Mouse (Mus musculus) neural tube, embryonic 11.5 days (tissue): ENCODE data around the gene Ggnbp2. TPM values are rescaled to one million over a fixed set of nuclear protein-coding genes. Genes with fewer than 3 reads are reported as not detected.
"Not testable (repeated sequence)": the region's sequence is repeated elsewhere in the genome, so short reads cannot be mapped to it uniquely, and the experiment has no call there.

ENCODE experiments used
- ATAC-seq: fragments of 200-750 bp; cut with Nextera tagmentation; 2 replicates; pipeline ENCODE4 v1.8.0; 2017; ENCODE audit warnings: moderate number of reproducible peaks, mild to moderate bottlenecking, moderate TSS enrichment, moderate library complexity; ENCODE audit not compliant: insufficient read depth, low FRiP score, low TSS enrichment
- DNase-seq: peaks from one replicate; pipeline ENCODE4 v3.0.0-alpha.2; 2015; ENCODE audit warnings: low spot score
- H3K27ac ChIP-seq: fragments of 300-500 bp; sonication (generic); 2 replicates; pipeline ENCODE4 v1.5.1; 2014; ENCODE audit warnings: low read depth, mild to moderate bottlenecking, low read length
- H3K27me3 ChIP-seq: fragments of 300-500 bp; sonication (generic); 2 replicates; pipeline ENCODE4 v1.6.1; 2014; ENCODE audit warnings: mild to moderate bottlenecking, low read length, mixed read lengths; ENCODE audit not compliant: control insufficient read depth, insufficient read depth
- H3K36me3 ChIP-seq: fragments of 300-500 bp; sonication (generic); 2 replicates; pipeline ENCODE4 v1.6.1; 2014; ENCODE audit warnings: mild to moderate bottlenecking, low read length, moderate library complexity, mixed read lengths; ENCODE audit not compliant: control insufficient read depth, insufficient read depth
- H3K4me1 ChIP-seq: fragments of 300-500 bp; sonication (generic); 2 replicates; pipeline ENCODE4 v1.6.1; 2014; ENCODE audit warnings: low read length, mixed read lengths; ENCODE audit not compliant: control insufficient read depth, insufficient read depth
- H3K4me2 ChIP-seq: fragments of 300-500 bp; sonication (generic); 2 replicates; pipeline ENCODE4 v1.6.1; 2014; ENCODE audit warnings: low read depth, mild to moderate bottlenecking, moderate library complexity
- H3K4me3 ChIP-seq: fragments of 300-500 bp; sonication (generic); 2 replicates; pipeline ENCODE4 v1.5.1; 2014; ENCODE audit warnings: low read depth, low read length
- H3K9ac ChIP-seq: fragments of 300-500 bp; sonication (generic); 2 replicates; pipeline ENCODE4 v1.6.1; 2014; ENCODE audit warnings: mild to moderate bottlenecking, low read length
- H3K9me3 ChIP-seq: fragments of 300-500 bp; sonication (generic); 2 replicates; pipeline ENCODE4 v1.6.1; 2016; ENCODE audit warnings: low read length; ENCODE audit not compliant: control insufficient read depth
- WGBS: fragments of 180-500 bp; shearing (Covaris S2); extraction: QIAGEN DNeasy Blood & Tissue Kit; methylation state at CpG from one replicate; pipeline ENCODE4 v1.1.7; 2014; 5-methylcytosine and 5-hydroxymethylcytosine counted together
- polyA plus RNA-seq: library from polyadenylated mRNA; unstranded; fragments of >200 nt; fragmentation: Nextera tagmentation; extraction: Ambion mirVana; gene quantifications from 2 replicates; pipeline ENCODE4 v1.2.1, GENCODE M21; 2014

Ggnbp2 gene
- polyA plus RNA-seq, 1 experiment from 2014 or later, result 71.1 TPM

DNA sequence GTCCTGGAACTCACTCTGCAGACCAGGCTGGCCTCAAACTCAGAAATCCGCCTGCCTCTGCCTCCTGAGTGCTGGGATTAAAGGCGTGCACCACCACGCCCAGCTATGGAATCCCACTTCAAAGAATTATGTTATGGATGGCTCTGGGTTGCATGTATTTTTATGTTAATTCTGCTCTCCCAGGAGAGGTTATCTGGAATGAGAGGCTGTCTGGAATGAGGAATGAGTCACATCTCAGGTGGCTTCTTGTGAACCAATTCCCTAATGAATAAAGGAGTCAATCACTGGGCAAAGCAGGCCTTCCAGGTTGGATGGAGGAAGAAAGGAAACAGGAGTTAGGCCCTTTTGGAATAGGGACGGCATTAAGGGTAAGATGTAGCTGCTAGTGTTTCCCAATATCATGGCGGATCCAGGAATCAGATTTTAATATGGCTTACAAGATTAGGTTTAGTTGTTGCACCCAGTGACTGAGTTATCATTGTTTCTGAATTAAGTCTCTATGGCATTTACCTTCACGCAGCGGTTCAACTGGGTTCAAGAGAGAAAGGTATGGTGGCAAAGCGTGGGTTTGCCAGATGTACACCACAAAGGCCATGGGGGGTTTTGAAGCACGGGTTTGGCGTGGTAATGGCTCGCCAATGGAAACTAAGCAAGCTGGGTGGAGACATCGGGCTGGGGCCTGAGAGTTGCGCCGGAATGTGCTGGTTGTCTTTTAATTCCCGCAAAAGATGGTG, 23.7 kb downstream of the Ggnbp2 start:
- no peak for DNase-seq
- Histone ChIP-seq H3K9me3 (no peaks in the 10 kb centered on the region), H3K27ac (no peak overlapping the region), H3K4me1 (no peaks in the 10 kb centered on the region), H3K9ac (no peak overlapping the region), H3K4me2 (no peak overlapping the region), H3K27me3 (no peaks in the 10 kb centered on the region), H3K36me3 (peaks cover 7% of the 10 kb centered on the region), H3K4me3 (no peak overlapping the region)
- 94% methylated on average over 15 of the region's 15 CpGs for WGBS
- no peak for ATAC-seq

DNA sequence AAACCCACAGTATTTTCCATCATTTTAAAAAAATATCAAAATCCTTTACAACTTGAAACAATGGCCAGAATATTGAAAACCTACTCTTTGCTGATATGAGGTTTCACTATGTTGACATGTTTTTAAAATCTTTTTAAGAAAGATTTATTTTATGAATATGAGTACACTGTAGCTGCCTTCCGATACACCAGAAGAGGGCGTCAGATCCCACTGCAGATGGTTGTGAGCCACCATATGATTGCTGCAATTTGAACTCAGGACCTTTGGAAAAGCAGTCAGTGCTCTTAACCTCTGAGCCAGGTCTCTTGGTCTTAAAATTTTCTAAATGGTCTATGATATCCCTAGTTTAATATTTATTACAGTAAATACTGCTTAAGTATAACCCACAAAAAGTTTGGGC, 31.3 kb downstream of the Ggnbp2 start:
- ATAC-seq (no peak), DNase-seq (no peak)
- H3K4me2 ChIP-seq, result no peak overlapping the region
- peaks cover 8% of the 10 kb centered on the region for H3K36me3 ChIP-seq
- no peaks in the 10 kb centered on the region for H3K9me3 ChIP-seq
- WGBS, result 95% methylated on average over 2 of the region's 2 CpGs
- no peak overlapping the region for H3K9ac ChIP-seq
- no peak overlapping the region for H3K27ac ChIP-seq
- no peaks in the 10 kb centered on the region for H3K4me1 ChIP-seq
- H3K4me3 ChIP-seq, result no peak overlapping the region
- H3K27me3 ChIP-seq, result no peaks in the 10 kb centered on the region

DNA sequence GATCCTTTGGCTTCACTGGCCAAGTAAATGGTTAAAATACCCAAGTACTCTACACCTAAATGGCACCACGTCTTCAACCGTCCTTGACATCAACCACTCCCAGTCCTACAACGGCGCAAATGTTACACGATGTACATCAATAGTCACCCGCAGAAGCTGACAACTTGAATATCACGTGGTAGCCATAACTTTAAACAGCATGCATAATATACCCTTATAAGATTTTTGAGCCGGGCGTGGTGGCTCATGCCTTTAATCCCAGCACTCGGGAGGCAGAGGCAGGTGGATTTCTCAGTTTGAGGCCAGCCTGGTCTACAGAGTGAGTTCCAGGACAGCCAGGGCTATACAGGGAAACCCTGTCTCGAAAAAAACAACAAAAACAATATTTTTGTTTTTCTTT, 41.1 kb downstream of the Ggnbp2 start:
- H3K4me3 ChIP-seq, result peak overlapping the region; percentile 70
- H3K9me3 ChIP-seq, H3K27me3 ChIP-seq, H3K27ac ChIP-seq, H3K4me1 ChIP-seq, DNase-seq, ATAC-seq, H3K36me3 ChIP-seq: not testable (repeated sequence)
- WGBS, result 78% methylated on average over 11 of the region's 11 CpGs
- H3K4me2 ChIP-seq, result peak overlapping the region; percentile 83
- peak overlapping the region; percentile 53; the same call in 1 of the 2 replicates for H3K9ac ChIP-seq

DNA sequence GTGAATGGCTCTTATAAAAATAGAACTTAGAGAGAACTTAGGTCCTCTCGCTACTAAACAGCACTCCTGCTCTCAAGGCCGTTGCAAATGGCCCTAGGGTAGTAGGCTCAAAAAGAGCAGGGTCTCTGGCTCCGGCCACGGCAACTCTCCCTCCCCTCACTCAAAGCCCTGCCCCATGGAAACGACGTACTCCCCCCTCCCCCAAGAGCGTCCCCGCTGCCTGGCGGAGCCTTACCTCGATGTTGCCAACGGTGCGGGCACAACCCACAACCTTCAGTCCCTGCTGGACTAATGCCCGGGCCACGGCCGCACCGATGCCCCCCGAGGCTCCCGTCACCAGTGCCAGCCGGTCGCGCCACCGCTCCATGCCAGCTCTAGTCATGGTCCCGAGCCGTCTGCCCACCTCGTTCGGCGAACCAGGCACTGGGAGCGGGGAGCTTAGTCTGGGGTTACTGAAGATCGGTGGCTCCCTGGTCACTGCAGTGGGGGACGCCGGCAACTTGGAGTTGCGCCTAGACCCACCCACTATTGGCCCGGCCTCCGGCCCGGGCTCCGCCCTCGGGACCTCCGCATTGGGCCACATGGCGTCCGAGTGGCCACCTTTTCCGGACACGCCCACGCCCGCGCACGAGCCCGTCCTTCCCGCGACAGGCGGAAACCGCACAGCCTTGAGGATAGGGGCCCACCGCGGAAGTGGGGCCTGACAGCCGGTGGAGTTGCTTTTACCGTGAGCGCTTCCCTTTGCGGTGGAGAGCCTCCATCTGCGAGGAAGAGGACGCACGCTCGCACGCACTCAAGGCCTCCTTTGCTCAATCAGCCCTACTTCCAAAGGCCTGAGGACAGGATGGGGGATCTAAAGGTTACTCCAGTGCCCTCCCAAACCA, 41.9 kb downstream of the Ggnbp2 start, which contains the start of gene Dhrs11:
TSS of gene Dhrs11 (minus strand) at position 479 of the 884 bp plus-strand sequence.
- Histone ChIP-seq H3K4me2 (peak within 1 kb of the TSS; percentile 83), H3K9ac (peak within 1 kb of the TSS; percentile 53), H3K36me3 (peaks cover 2% of the 10 kb centered on the region; the same call in 1 of the 2 replicates), H3K4me3 (peak within 1 kb of the TSS; percentile 70), H3K27me3 (no peaks in the 10 kb centered on the region), H3K27ac (no peak within 1 kb of the TSS), H3K4me1 (peaks cover 2% of the 10 kb centered on the region; the same call in 1 of the 2 replicates), H3K9me3 (no peaks in the 10 kb centered on the region)
- WGBS, result under 1% methylated on average over 62 of the region's 62 CpGs
- DNase-seq, result peak; percentile 88
- ATAC-seq, result peak; percentile 91

DNA sequence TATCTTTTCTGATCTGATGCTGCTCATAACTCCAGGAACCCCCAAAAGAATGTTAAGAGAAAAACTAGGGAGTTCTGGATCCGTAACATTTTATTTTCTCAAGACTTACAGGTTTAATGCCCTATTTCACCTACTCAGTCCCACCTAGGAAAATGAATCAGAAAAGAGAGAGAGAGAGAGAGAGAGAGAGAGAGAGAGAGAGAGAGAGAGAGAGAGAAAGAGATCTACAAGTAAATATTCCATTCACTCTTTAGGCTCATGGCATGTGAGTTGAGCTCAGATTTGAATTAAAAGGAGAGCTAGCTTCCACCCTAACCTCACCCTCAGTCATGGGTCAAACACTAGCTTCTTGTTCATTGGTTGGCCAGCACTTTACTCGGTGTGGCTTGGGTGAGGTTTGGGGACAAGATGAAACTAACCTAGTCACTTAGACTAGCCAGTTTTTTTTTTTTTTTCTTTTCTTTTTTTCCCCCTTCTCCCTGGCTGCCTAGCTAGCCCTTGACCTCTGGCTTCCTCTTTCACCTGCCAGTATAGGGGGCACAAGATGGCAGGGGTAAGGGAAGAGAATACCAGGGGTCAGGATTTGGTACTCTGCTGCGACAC, 42.6 kb downstream of the Ggnbp2 start:
- peak overlapping the region; percentile 70 for H3K4me3 ChIP-seq
- no peak for DNase-seq
- H3K9me3 ChIP-seq, result no peaks in the 10 kb centered on the region
- H3K36me3 ChIP-seq, result peaks cover 2% of the 10 kb centered on the region; the same call in 1 of the 2 replicates
- 43% methylated on average over 3 of the region's 3 CpGs for WGBS
- no peak overlapping the region for H3K27ac ChIP-seq
- ATAC-seq, result no peak
- peak overlapping the region; percentile 53; the same call in 1 of the 2 replicates for H3K9ac ChIP-seq
- H3K27me3 ChIP-seq, result no peaks in the 10 kb centered on the region
- peaks cover 2% of the 10 kb centered on the region; the same call in 1 of the 2 replicates for H3K4me1 ChIP-seq
- peak overlapping the region; percentile 83 for H3K4me2 ChIP-seq

DNA sequence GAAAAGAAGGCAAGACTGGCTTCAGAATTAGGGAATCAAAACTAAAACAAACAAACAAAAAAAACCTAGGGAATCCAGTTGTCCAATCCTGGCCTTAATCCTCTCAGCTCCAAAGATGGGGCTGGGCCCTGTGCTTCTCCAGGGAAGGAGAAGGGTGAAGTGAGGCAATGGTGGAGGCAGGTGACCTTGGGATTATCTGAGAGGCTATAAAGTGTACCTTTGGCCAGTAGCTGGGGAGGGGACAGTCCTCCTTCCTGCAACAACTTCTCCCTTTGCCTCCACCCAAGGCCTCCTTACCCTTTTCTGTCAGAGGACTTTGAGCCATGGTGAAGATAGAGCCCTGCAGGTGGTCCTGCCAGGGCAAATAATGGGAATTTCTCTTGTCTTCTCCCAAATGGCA, 43.1 kb downstream of the Ggnbp2 start:
- H3K4me3 ChIP-seq, result no peak overlapping the region
- H3K27ac ChIP-seq, result no peak overlapping the region
- H3K9me3 ChIP-seq, result no peaks in the 10 kb centered on the region
- DNase-seq, result no peak
- ATAC-seq, result no peak
- H3K4me1 ChIP-seq, result peaks cover 2% of the 10 kb centered on the region; the same call in 1 of the 2 replicates
- no peaks in the 10 kb centered on the region; the same call in 1 of the 2 replicates for H3K36me3 ChIP-seq
- no peaks in the 10 kb centered on the region for H3K27me3 ChIP-seq
- no peak overlapping the region for H3K4me2 ChIP-seq
- no peak overlapping the region for H3K9ac ChIP-seq

DNA sequence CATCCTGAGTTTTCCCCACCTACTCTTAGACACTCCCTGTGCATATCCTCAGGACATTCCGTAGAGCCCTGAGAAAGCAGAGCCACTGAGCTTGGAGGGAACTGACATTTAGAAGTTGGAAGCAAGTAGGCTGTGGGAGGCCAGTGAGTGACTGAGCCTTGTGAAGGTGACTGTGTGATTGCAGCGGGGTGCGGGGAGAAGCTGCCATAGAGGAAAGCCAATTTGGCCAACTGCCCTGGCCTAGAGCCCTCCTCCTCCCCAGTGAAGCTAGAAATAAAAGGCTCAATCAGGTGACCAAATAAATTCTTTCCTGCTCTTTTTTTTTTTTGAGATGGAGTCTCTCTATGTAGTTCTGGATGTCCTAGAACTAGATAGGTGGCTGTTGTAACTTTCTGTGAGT, 44.4 kb downstream of the Ggnbp2 start:
- no peak for DNase-seq
- Histone ChIP-seq H3K9me3 (no peaks in the 10 kb centered on the region), H3K4me3 (no peak overlapping the region), H3K27me3 (no peaks in the 10 kb centered on the region), H3K4me1 (peaks cover 2% of the 10 kb centered on the region; the same call in 1 of the 2 replicates), H3K36me3 (no peaks in the 10 kb centered on the region; the same call in 1 of the 2 replicates), H3K9ac (no peak overlapping the region), H3K4me2 (no peak overlapping the region), H3K27ac (no peak overlapping the region)
- WGBS, result 74% methylated on average over 3 of the region's 3 CpGs
- ATAC-seq, result no peak

DNA sequence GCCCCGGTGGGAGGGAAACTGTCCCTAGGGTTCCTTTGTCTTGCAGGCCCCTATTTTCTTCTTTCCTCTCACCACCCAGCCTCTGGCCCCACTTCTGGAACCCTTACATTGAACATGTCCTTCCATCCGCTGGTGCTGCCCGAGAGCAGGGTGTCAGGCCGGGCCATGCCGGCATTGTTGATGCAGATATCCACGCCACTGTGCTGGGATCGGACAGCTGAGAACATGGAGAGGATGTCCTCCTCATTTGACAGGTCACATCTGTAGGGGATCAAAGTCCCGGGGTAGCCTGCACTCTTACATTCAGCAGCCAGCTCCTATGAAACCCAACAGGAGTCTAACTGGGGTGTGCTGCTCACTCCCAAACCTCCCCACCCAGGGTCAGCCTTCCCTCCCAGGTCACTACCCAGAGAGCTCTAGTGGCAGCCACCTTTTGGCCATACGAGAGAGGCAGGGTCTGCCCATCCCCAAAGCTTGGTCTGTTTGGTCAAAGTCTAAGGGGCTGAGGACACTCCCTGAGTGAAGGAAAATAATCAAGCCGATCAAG, 45.3 kb downstream of the Ggnbp2 start:
- Histone ChIP-seq H3K9ac (no peak overlapping the region), H3K4me2 (no peak overlapping the region), H3K27ac (no peak overlapping the region), H3K36me3 (no peaks in the 10 kb centered on the region), H3K9me3 (no peaks in the 10 kb centered on the region), H3K4me1 (peaks cover 2% of the 10 kb centered on the region; the same call in 1 of the 2 replicates), H3K4me3 (no peak overlapping the region), H3K27me3 (no peaks in the 10 kb centered on the region)
- no peak for ATAC-seq
- no peak for DNase-seq
- WGBS, result 83% methylated on average over 10 of the region's 10 CpGs
